Mouse (Mus musculus) liver, embryonic 16.5 days (tissue): ENCODE results near the gene Ssbp2. TPM values are rescaled to one million over a fixed set of nuclear protein-coding genes. Genes with fewer than 3 reads are reported as not detected.

ENCODE experiments used
- ATAC-seq: fragments of 200-750 bp; cut with Nextera tagmentation; 2 replicates; pipeline ENCODE4 v1.8.0; 2017; ENCODE audit warnings: low read depth, mild to moderate bottlenecking, moderate number of reproducible peaks, moderate library complexity
- H3K27ac ChIP-seq: fragments of 300-500 bp; sonication (generic); 2 replicates; pipeline ENCODE4 v1.5.1; 2014; ENCODE audit warnings: mild to moderate bottlenecking, low read length
- H3K27me3 ChIP-seq: fragments of 300-500 bp; sonication (generic); 2 replicates; pipeline ENCODE4 v1.6.1; 2014; ENCODE audit warnings: low read depth, low read length, mixed read lengths; ENCODE audit not compliant: control insufficient read depth, insufficient read depth
- H3K36me3 ChIP-seq: fragments of 300-500 bp; sonication (generic); 2 replicates; pipeline ENCODE4 v1.6.1; 2014; ENCODE audit warnings: mild to moderate bottlenecking; ENCODE audit not compliant: control insufficient read depth, insufficient read depth
- H3K4me1 ChIP-seq: fragments of 300-500 bp; sonication (generic); 2 replicates; pipeline ENCODE4 v1.6.1; 2014; ENCODE audit warnings: low read depth, low read length, mixed read lengths; ENCODE audit not compliant: control insufficient read depth
- H3K4me2 ChIP-seq: fragments of 300-500 bp; sonication (generic); 2 replicates; pipeline ENCODE4 v1.6.1; 2014; ENCODE audit warnings: low read depth, low read length, mixed read lengths
- H3K4me3 ChIP-seq: fragments of 300-500 bp; sonication (generic); 2 replicates; pipeline ENCODE4 v1.5.1; 2014; ENCODE audit warnings: low read depth, mild to moderate bottlenecking, low read length
- H3K9ac ChIP-seq: fragments of 300-500 bp; sonication (generic); 2 replicates; pipeline ENCODE4 v1.6.1; 2014; ENCODE audit warnings: low read depth, low read length
- H3K9me3 ChIP-seq: fragments of 300-500 bp; sonication (generic); replicated peaks from 2 replicates; pipeline ENCODE4 v1.6.1; 2016; ENCODE audit warnings: low read length; ENCODE audit not compliant: control insufficient read depth
- WGBS: fragments of 180-500 bp; shearing (Covaris S2); extraction: QIAGEN DNeasy Blood & Tissue Kit; methylation state at CpG from one replicate; pipeline ENCODE4 v1.1.7; 2014; ENCODE audit not compliant: insufficient replicate concordance; 5-methylcytosine and 5-hydroxymethylcytosine counted together
- polyA plus RNA-seq: library from polyadenylated mRNA; unstranded; fragments of >200 nt; fragmentation: Nextera tagmentation; extraction: Ambion mirVana; gene quantifications from 2 replicates; pipeline ENCODE4 v1.2.1, GENCODE M21; 2015

The Ssbp2 gene
- polyA plus RNA-seq, 1 experiment from 2014 or later, result 40.0 TPM

GRCm38 (mm10) chr13:91693615-91694014, 233.5 kb downstream of the Ssbp2 start:
- Histone ChIP-seq H3K9me3 (no peaks in the 10 kb centered on the region), H3K9ac (no peak overlapping the region), H3K4me1 (no peaks in the 10 kb centered on the region), H3K27ac (no peak overlapping the region), H3K4me2 (no peak overlapping the region), H3K4me3 (no peak overlapping the region), H3K27me3 (no peaks in the 10 kb centered on the region), H3K36me3 (no peaks in the 10 kb centered on the region)
- WGBS, result 77% methylated on average over 7 of the region's 7 CpGs
- no peak for ATAC-seq

- H3K9ac ChIP-seq, result no peak overlapping the region
- ATAC-seq, result no peak
- 70% methylated on average over 2 of the region's 2 CpGs for WGBS
- H3K4me3 ChIP-seq, result no peak overlapping the region
- H3K36me3 ChIP-seq, result no peaks in the 10 kb centered on the region
- no peak overlapping the region for H3K4me2 ChIP-seq
- H3K27ac ChIP-seq, result no peak overlapping the region
- H3K4me1 ChIP-seq, result no peaks in the 10 kb centered on the region
- H3K9me3 ChIP-seq, result no peaks in the 10 kb centered on the region
- H3K27me3 ChIP-seq, result no peaks in the 10 kb centered on the region
Observed at GRCm38 (mm10) chr13:91695406-91695805, 235.3 kb downstream of the Ssbp2 start.

- no peak for ATAC-seq
- no peaks in the 10 kb centered on the region for H3K36me3 ChIP-seq
- H3K27ac ChIP-seq, result no peak overlapping the region
- WGBS, result 56% methylated on average over 2 of the region's 2 CpGs
- H3K4me1 ChIP-seq, result no peaks in the 10 kb centered on the region
- no peak overlapping the region for H3K4me3 ChIP-seq
- no peak overlapping the region for H3K9ac ChIP-seq
- H3K9me3 ChIP-seq, result no peaks in the 10 kb centered on the region
- no peaks in the 10 kb centered on the region for H3K27me3 ChIP-seq
- H3K4me2 ChIP-seq, result no peak overlapping the region
Observed at GRCm38 (mm10) chr13:91696109-91696645, 236.1 kb downstream of the Ssbp2 start.

GRCm38 (mm10) chr13:91697011-91697410, 236.9 kb downstream of the Ssbp2 start:
- no peak overlapping the region for H3K27ac ChIP-seq
- H3K4me2 ChIP-seq, result no peak overlapping the region
- no peaks in the 10 kb centered on the region for H3K27me3 ChIP-seq
- H3K9ac ChIP-seq, result no peak overlapping the region
- no peak for ATAC-seq
- no peaks in the 10 kb centered on the region for H3K9me3 ChIP-seq
- no peaks in the 10 kb centered on the region for H3K36me3 ChIP-seq
- 36% methylated on average over 3 of the region's 3 CpGs for WGBS
- H3K4me3 ChIP-seq, result no peak overlapping the region
- no peaks in the 10 kb centered on the region for H3K4me1 ChIP-seq

- peak; percentile 72 for ATAC-seq
- Histone ChIP-seq H3K4me1 (no peaks in the 10 kb centered on the region), H3K27ac (no peak overlapping the region), H3K9me3 (no peaks in the 10 kb centered on the region), H3K27me3 (no peaks in the 10 kb centered on the region), H3K36me3 (no peaks in the 10 kb centered on the region), H3K4me3 (no peak overlapping the region), H3K9ac (no peak overlapping the region), H3K4me2 (no peak overlapping the region)
- 41% methylated on average over 6 of the region's 6 CpGs for WGBS
Observed at GRCm38 (mm10) chr13:91702337-91702736, 242.3 kb downstream of the Ssbp2 start.

GRCm38 (mm10) chr13:91719487-91719886, 259.4 kb downstream of the Ssbp2 start:
- no peak for ATAC-seq
- no peaks in the 10 kb centered on the region for H3K27me3 ChIP-seq
- no peak overlapping the region for H3K9ac ChIP-seq
- H3K4me3 ChIP-seq, result no peak overlapping the region
- H3K36me3 ChIP-seq, result no peaks in the 10 kb centered on the region
- 78% methylated on average over 6 of the region's 6 CpGs for WGBS
- no peak overlapping the region for H3K4me2 ChIP-seq
- H3K9me3 ChIP-seq, result no peaks in the 10 kb centered on the region
- H3K4me1 ChIP-seq, result no peaks in the 10 kb centered on the region
- no peak overlapping the region for H3K27ac ChIP-seq

GRCm38 (mm10) chr13:91723108-91723735, 263.1 kb downstream of the Ssbp2 start:
- no peak overlapping the region for H3K27ac ChIP-seq
- no peaks in the 10 kb centered on the region for H3K9me3 ChIP-seq
- H3K9ac ChIP-seq, result no peak overlapping the region
- H3K4me1 ChIP-seq, result no peaks in the 10 kb centered on the region
- 50% methylated on average over 8 of the region's 8 CpGs for WGBS
- H3K4me3 ChIP-seq, result no peak overlapping the region
- peak; percentile 50; the same call in 1 of the 2 replicates for ATAC-seq
- H3K27me3 ChIP-seq, result no peaks in the 10 kb centered on the region
- H3K36me3 ChIP-seq, result no peaks in the 10 kb centered on the region
- H3K4me2 ChIP-seq, result no peak overlapping the region

GRCm38 (mm10) chr13:91723736-91724119, 263.6 kb downstream of the Ssbp2 start:
- Histone ChIP-seq H3K27ac (no peak overlapping the region), H3K4me1 (no peaks in the 10 kb centered on the region), H3K4me3 (no peak overlapping the region), H3K9me3 (no peaks in the 10 kb centered on the region), H3K36me3 (no peaks in the 10 kb centered on the region), H3K27me3 (no peaks in the 10 kb centered on the region), H3K9ac (no peak overlapping the region), H3K4me2 (no peak overlapping the region)
- 54% methylated on average over 7 of the region's 7 CpGs for WGBS
- ATAC-seq, result no peak

- Histone ChIP-seq H3K4me2 (no peak overlapping the region), H3K9me3 (no peaks in the 10 kb centered on the region), H3K9ac (no peak overlapping the region), H3K27me3 (no peaks in the 10 kb centered on the region), H3K36me3 (no peaks in the 10 kb centered on the region), H3K4me1 (no peaks in the 10 kb centered on the region), H3K27ac (no peak overlapping the region), H3K4me3 (no peak overlapping the region)
- ATAC-seq, result no peak
- 60% methylated on average over 3 of the region's 3 CpGs for WGBS
Observed at GRCm38 (mm10) chr13:91724211-91724610, 264.1 kb downstream of the Ssbp2 start.
